Mouse (Mus musculus) megakaryocyte, embryonic 14.5 days (primary cell): ENCODE data around the gene Tram2.

Experiments used
- FLI1 ChIP-seq: IDR thresholded peaks from 2 replicates; pipeline ENCODE4 v1.6.1; 2012; ENCODE audit warnings: low read length, inconsistent platforms, mixed read lengths
- GATA1 ChIP-seq: IDR thresholded peaks from 3 replicates; pipeline ENCODE4 v1.6.1; 2012; ENCODE audit warnings: mixed read lengths, low read length, inconsistent platforms, borderline replicate concordance

- TF ChIP-seq GATA1 (no peak), FLI1 (no peak)
These were observed 18.3 kb upstream of the Tram2 start for GRCm38 (mm10) chr1:21097001-21097989.
